Mouse (Mus musculus): ENCODE measurements at regions not wholly inside any gene's neighbourhood (a gene's known extent, or its start where the extent isn't known, plus 50 kb on each side); places are given as distances from the start of the nearest gene placed in this dataset.

DNA sequence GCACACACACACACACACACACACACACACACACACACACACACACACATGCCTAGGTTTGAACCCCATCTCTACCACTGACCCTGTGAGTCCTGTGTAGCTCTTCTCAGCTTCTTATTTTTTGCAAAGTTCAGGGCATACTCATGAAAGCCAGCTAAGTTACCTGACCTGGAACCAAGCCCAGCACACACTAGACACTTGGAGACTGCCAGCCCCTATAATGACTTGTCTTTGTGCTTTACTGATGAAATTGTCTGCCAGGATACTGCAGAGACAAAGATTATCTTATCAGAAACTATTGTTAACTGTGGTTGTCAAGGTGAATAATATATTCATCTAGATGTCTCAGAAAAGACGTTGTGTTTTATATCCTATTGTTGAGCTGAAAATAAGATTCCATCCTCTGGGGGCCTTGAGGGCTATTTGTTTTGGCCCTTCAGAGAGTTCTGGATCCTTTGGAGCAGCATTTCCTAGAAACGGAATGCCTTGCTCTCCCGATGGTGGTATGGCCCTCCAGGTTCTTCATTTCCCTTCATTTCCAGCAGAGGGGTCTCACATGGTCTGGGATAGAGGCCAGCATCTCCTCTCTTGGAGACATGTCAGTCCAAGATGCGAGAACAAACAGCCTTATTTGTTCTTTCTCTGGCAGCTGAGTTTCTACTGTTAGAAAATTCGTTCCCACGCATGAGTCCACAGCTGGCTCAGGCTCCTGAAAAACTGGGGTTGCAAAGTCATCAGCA, 402.6 kb downstream of the Tns1 start:
- H3K9me3 ChIP-seq, result no peaks in the 10 kb centered on the region
- H3K27ac ChIP-seq, result no peak overlapping the region
- no peak overlapping the region for H3K9ac ChIP-seq
- H3K27me3 ChIP-seq, result no peaks in the 10 kb centered on the region
- 84% methylated on average over 6 of the region's 6 CpGs for WGBS
- ATAC-seq (ENCODE audit: insufficient number of reproducible peaks, low FRiP score, low TSS enrichment, low read depth), result no peak
- no peaks in the 10 kb centered on the region for H3K4me1 ChIP-seq
- H3K36me3 ChIP-seq, result no peaks in the 10 kb centered on the region
- H3K4me3 ChIP-seq, result no peak overlapping the region
- H3K4me2 ChIP-seq, result no peak overlapping the region

DNA sequence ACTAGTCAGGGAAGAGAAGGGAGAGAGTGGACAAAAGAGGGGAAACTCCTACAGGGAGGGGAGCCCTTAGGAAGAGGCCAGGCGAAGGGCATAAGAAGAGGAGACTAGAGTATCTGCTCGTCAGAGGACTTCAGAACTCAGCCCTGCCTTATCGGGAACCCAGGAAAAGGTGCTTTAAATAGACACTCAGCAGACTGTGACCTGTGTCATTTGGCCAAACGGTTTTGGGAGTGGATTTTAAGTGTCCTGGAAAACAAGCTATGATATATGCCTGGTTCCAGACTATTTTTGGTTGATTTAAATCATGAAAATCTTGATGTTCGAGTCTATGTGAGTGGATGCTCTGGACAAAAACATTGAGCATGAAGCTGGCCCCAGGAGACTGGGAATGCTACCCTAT, 405.8 kb downstream of the Tns1 start:
- ATAC-seq (ENCODE audit: insufficient number of reproducible peaks, low FRiP score, low TSS enrichment, low read depth), result no peak
- Histone ChIP-seq H3K36me3 (no peaks in the 10 kb centered on the region), H3K4me1 (no peaks in the 10 kb centered on the region), H3K4me2 (no peak overlapping the region), H3K9ac (no peak overlapping the region), H3K27me3 (no peaks in the 10 kb centered on the region), H3K4me3 (no peak overlapping the region), H3K27ac (no peak overlapping the region), H3K9me3 (no peaks in the 10 kb centered on the region)
- WGBS, result 81% methylated on average over 5 of the region's 5 CpGs

DNA sequence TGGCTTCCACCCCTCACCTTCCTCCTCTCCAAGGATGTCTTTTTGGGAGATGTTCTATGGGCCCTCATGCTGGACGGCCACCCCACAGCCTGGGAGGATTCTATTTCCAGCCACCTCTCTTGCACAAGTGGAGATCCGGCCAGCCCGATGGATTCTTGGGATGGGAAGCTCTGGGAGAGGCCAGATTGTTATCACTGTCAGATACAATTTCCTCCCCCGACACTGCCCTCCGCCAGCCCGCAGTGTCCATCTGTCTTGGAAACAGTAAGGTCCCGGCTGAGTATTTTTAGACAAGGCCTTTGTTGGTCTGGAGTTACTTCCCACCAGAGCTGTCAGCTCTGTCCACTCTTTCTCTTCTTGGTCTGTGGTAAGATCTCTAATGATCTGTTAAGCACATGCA, 406.8 kb downstream of the Tns1 start:
- no peaks in the 10 kb centered on the region for H3K9me3 ChIP-seq
- H3K9ac ChIP-seq, result no peak overlapping the region
- ATAC-seq (ENCODE audit: insufficient number of reproducible peaks, low FRiP score, low TSS enrichment, low read depth), result no peak
- no peaks in the 10 kb centered on the region for H3K27me3 ChIP-seq
- no peak overlapping the region for H3K4me2 ChIP-seq
- H3K36me3 ChIP-seq, result no peaks in the 10 kb centered on the region
- H3K27ac ChIP-seq, result no peak overlapping the region
- 74% methylated on average over 7 of the region's 7 CpGs for WGBS
- no peak overlapping the region for H3K4me3 ChIP-seq
- H3K4me1 ChIP-seq, result no peaks in the 10 kb centered on the region

DNA sequence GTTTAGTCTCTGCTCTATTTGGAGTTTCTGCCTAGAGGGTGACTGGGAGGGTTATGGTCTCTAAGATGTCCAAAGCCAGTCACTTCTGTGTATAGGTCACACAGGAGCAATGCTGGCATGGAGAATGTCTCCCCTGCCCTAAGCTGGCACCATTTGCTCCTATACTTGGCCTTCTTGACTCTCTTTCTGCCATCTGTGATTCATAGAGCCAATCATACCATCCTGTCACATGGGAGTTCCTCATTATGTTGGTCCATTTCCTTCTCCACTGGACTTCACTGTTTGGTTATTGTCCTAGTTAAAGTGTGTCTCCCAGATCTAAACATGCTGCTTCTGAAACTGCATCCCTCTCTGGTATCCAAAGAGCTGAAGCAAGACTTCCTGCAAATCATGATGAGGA, 407.3 kb downstream of the Tns1 start:
- no peaks in the 10 kb centered on the region for H3K36me3 ChIP-seq
- H3K4me3 ChIP-seq, result no peak overlapping the region
- no peak overlapping the region for H3K4me2 ChIP-seq
- no peak for ATAC-seq (ENCODE audit: insufficient number of reproducible peaks, low FRiP score, low TSS enrichment, low read depth)
- no peak overlapping the region for H3K27ac ChIP-seq
- no peaks in the 10 kb centered on the region for H3K9me3 ChIP-seq
- no peak overlapping the region for H3K9ac ChIP-seq
- no peaks in the 10 kb centered on the region for H3K4me1 ChIP-seq
- H3K27me3 ChIP-seq, result no peaks in the 10 kb centered on the region

DNA sequence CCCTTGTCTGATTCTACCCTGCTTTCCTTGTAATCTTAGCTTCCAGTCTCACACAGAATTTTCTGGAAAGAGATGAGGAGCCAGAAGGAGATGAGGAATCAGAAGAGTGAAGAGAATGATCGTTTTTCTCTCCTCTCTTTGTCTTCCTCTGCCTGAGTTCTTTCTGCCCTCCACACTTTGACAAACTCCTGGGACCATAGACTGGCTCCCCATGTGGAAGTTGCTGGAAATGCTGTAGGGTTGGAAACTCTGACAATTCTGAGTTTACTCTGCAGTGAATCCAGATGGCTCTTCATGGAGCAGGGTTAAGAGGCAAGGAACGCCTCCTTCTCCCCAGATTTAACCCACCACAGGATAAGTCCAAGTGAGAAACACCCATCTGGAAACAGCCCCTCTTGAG, 408.7 kb downstream of the Tns1 start:
- Histone ChIP-seq H3K4me2 (no peak overlapping the region), H3K9me3 (no peaks in the 10 kb centered on the region), H3K4me1 (no peaks in the 10 kb centered on the region), H3K27me3 (no peaks in the 10 kb centered on the region), H3K9ac (no peak overlapping the region), H3K4me3 (no peak overlapping the region), H3K27ac (no peak overlapping the region), H3K36me3 (no peaks in the 10 kb centered on the region)
- ATAC-seq (ENCODE audit: insufficient number of reproducible peaks, low FRiP score, low TSS enrichment, low read depth), result no peak
- 77% methylated on average over 2 of the region's 2 CpGs for WGBS

DNA sequence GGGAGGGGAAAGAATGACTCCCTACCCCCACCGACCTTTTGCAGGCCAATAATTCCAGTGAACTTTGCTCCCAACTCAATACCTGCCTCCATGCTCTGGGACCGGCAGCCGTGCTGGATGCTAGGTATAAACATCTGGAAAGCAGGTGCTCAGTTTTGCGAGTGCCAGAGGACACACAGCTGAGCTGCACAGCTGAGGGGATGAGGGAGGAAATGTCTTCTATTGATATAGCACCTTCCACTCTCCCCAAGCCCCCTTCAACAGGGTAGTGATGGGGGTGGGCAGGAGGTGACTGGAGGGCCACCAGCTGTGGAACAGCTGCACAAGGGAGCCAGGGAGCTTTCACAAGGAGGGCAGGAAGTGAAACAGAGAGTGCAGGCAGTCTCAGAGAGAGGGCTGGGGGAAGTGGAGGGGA, 421.8 kb downstream of the Tns1 start:
- 4% methylated on average over 4 of the region's 4 CpGs for WGBS
- Histone ChIP-seq H3K4me3 (no peak overlapping the region), H3K36me3 (no peaks in the 10 kb centered on the region), H3K9ac (no peak overlapping the region), H3K4me2 (no peak overlapping the region), H3K4me1 (peaks cover 6% of the 10 kb centered on the region; the same call in 1 of the 2 replicates), H3K27ac (no peak overlapping the region), H3K27me3 (no peaks in the 10 kb centered on the region), H3K9me3 (no peaks in the 10 kb centered on the region)
- ATAC-seq (ENCODE audit: insufficient number of reproducible peaks, low FRiP score, low TSS enrichment, low read depth), result peak; percentile 78

DNA sequence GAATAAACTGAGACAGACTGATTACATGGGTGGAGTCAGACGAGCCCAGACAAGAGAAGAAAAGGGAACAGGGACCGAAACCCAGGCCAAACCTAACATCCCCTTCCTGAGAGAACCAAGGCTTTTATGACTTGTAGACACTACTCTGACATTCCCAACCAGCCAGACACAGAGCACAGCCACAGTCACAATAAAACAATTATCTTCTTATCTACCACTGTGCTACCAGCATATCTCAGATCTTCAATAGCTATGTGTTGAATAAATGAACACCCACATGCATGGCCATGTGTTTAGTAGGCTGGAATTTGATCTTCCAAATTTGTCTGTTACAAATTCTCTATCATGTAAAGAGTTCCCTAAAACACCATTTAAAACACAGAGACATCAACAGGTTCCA, 430.7 kb downstream of the Tns1 start:
- Histone ChIP-seq H3K36me3 (no peaks in the 10 kb centered on the region), H3K4me1 (no peaks in the 10 kb centered on the region), H3K4me3 (no peak overlapping the region), H3K9me3 (no peaks in the 10 kb centered on the region), H3K27ac (no peak overlapping the region), H3K27me3 (no peaks in the 10 kb centered on the region), H3K9ac (no peak overlapping the region), H3K4me2 (no peak overlapping the region)
- ATAC-seq (ENCODE audit: insufficient number of reproducible peaks, low FRiP score, low TSS enrichment, low read depth), result no peak
- 79% methylated on average over 2 of the region's 2 CpGs for WGBS

DNA sequence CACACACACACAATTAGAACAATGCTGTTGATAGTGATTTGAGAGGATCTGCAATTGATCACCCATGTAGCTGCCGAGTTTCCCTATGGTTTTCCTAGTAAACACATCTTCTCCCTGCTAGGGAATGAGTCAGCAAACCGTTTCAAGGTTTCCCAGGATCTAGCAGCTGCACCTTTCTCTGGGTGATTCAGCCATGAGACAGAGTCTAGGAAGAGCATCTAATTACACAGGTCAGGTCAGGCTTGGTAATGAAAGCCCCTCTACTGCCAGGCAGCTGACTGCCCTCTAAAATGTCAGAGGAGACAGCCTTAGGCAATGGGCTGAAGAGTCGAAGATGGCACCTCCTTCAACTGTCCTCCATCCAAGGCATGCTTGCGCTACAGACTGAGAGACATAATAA, 438.5 kb downstream of the Tns1 start:
- no peaks in the 10 kb centered on the region for H3K9me3 ChIP-seq

DNA sequence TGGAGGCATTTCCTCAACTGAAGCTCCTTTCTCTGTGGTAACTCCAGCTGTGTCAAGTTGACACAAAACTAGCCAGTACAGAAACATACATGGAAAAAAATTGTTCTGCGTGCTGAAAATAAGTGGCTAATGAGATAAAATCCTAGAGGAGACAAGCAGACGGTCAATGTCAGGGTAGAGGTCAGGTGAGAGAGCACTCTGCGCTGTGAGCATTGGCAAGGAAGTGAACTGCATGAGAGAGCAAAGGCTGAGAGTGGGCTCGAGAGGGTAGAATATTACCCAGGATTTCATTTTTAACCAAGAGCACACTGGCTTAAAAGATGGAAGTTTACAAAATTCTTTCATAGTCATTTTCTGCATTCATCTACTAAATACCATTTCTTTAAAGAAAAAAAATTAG, 439.2 kb downstream of the Tns1 start:
- no peaks in the 10 kb centered on the region for H3K9me3 ChIP-seq
- no peaks in the 10 kb centered on the region for H3K36me3 ChIP-seq
- no peaks in the 10 kb centered on the region for H3K4me1 ChIP-seq
- H3K27me3 ChIP-seq, result no peaks in the 10 kb centered on the region
- H3K27ac ChIP-seq, result no peak overlapping the region
- no peak for ATAC-seq (ENCODE audit: insufficient number of reproducible peaks, low FRiP score, low TSS enrichment, low read depth)
- 90% methylated on average over 4 of the region's 4 CpGs for WGBS
- H3K4me2 ChIP-seq, result no peak overlapping the region
- H3K9ac ChIP-seq, result no peak overlapping the region
- no peak overlapping the region for H3K4me3 ChIP-seq

More for the DNA sequence above, 438.5 kb downstream of the Tns1 start:
- no peak overlapping the region for H3K9ac ChIP-seq
- H3K4me1 ChIP-seq, result no peaks in the 10 kb centered on the region
- H3K4me2 ChIP-seq, result no peak overlapping the region
- no peak for ATAC-seq (ENCODE audit: insufficient number of reproducible peaks, low FRiP score, low TSS enrichment, low read depth)
- no peak overlapping the region for H3K4me3 ChIP-seq
- no peaks in the 10 kb centered on the region for H3K36me3 ChIP-seq
- H3K27ac ChIP-seq, result no peak overlapping the region
- no peaks in the 10 kb centered on the region for H3K27me3 ChIP-seq
- 64% methylated on average over 4 of the region's 4 CpGs for WGBS

DNA sequence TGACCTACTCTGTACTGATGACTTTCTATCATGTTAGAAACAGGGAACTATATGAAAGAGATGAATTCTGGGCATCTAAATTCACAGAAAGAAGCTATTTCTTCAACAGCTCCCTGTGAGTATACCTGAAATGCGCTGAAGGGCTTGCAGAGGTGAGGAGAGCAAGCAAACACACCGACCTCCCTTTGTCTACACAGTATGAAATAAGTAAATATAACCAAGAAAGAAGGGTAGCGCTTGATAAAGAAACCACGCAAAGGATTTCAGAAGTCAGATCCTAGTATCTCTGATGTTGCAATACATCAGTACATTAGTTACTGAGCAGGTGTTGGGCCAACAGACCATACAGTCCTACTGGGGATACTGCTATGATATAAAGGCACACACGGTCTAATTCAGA, 440.1 kb downstream of the Tns1 start:
- H3K27me3 ChIP-seq, result no peaks in the 10 kb centered on the region
- H3K4me3 ChIP-seq, result no peak overlapping the region
- H3K9ac ChIP-seq, result no peak overlapping the region
- H3K9me3 ChIP-seq, result no peaks in the 10 kb centered on the region
- H3K36me3 ChIP-seq, result no peaks in the 10 kb centered on the region
- H3K4me1 ChIP-seq, result no peaks in the 10 kb centered on the region
- WGBS, result 92% methylated on average over 5 of the region's 5 CpGs
- ATAC-seq (ENCODE audit: insufficient number of reproducible peaks, low FRiP score, low TSS enrichment, low read depth), result no peak
- no peak overlapping the region for H3K27ac ChIP-seq
- no peak overlapping the region for H3K4me2 ChIP-seq

DNA sequence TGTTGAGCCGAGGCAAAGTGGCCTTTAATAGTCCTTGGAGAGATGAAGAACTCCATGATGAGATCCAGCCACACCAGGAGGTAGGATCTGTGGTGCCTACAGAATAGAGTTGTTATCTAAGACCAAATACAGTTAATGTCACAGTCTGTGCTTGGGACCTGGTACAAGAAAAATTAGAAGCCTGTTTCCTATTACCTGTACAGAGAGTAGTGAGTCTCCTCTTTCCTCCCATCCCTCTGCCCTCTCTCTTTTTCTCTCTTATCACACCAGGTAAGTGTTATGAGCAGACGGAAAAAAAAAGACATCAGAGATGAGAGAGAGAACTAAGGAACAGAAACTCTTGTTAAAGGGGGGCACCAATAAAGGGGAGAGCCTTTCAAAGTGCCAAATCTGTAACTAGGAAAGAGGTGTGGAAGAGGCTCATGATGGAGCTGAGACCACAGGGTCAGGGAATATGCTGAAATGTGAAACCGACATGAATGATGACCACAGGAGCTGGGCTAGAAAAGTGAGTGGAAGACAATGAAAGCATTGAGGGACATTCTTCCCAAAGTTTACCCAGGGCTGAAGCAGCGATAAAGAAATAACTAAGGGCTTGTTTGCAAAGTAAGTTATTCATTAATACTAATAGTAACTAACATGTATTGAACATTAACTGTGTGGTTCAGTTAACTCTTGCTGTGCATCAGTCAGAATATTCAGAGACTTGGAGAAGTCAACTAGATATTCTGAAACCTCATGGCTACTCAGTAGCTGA, 440.9 kb downstream of the Tns1 start:
- 62% methylated on average over 4 of the region's 4 CpGs for WGBS
- no peak for ATAC-seq (ENCODE audit: insufficient number of reproducible peaks, low FRiP score, low TSS enrichment, low read depth)
- no peak overlapping the region for H3K27ac ChIP-seq
- H3K9ac ChIP-seq, result no peak overlapping the region
- no peak overlapping the region for H3K4me3 ChIP-seq
- H3K4me2 ChIP-seq, result no peak overlapping the region
- H3K4me1 ChIP-seq, result no peaks in the 10 kb centered on the region
- H3K9me3 ChIP-seq, result no peaks in the 10 kb centered on the region
- no peaks in the 10 kb centered on the region for H3K27me3 ChIP-seq
- no peaks in the 10 kb centered on the region for H3K36me3 ChIP-seq

DNA sequence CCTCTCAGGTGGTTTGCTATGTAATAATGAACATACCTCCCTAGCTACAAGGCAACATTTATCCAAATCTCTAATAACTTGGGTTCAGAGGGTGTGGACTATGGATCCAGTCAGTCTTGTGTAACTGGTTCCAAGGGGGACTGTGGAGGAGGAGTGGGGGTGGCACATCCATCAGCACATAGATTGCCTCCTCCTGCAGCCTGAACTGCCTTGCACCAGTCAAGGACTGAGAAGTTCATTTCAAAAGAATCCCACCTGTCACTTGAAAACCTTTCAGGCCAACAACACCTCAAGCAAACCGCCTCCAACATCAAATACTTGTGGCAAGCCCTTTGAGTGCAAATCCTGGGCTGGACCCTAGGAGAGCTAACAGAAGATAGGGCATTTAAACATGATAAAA, 442.6 kb downstream of the Tns1 start:
- Histone ChIP-seq H3K4me2 (no peak overlapping the region), H3K9ac (no peak overlapping the region), H3K27ac (no peak overlapping the region), H3K4me1 (no peaks in the 10 kb centered on the region), H3K4me3 (no peak overlapping the region), H3K9me3 (no peaks in the 10 kb centered on the region), H3K27me3 (no peaks in the 10 kb centered on the region), H3K36me3 (no peaks in the 10 kb centered on the region)
- no peak for ATAC-seq (ENCODE audit: insufficient number of reproducible peaks, low FRiP score, low TSS enrichment, low read depth)
- WGBS, result 55% methylated on average over 1 of the region's 1 CpGs
